Mouse (Mus musculus) T-helper 1 cell (primary cell): ENCODE data around the gene Nfkb1.

Experiments used
- in situ Hi-C: fragments of 300-600 bp; cut with MboI, MseI; formaldehyde crosslinking; loops from one replicate; pipeline ENCODE4 v1.15.1; 2025; ENCODE audit warnings: high pct_unique_total_duplicates

The Nfkb1 gene

GRCm38 (mm10) chr3:135591376-135591775 lies 100.0 kb downstream of the Nfkb1 start:
- in situ Hi-C loops: no loop called here

- in situ Hi-C loops: no loop called here
These were observed 100.9 kb downstream of the Nfkb1 start for GRCm38 (mm10) chr3:135590471-135590870.

DNA sequence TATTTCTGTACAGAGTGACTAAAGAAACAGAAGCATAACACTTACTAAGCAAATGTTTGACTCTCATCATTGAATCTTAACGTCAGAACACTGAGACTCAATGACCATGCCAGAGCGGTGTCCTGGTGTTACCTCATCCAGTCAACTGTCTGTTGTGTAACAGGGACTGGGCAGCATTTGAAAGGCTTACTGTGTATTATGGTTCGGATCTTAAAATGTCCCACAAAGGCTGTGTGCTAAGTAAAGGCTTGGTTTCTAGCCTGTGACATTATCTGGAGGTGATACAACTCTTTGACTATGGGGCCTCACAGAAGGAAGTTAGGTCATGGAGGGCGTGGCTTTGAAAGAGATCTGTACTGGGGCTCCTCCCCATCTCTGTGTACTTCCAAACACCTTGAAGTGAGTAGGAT lies 104.9 kb downstream of the Nfkb1 start:
- in situ Hi-C loops: no loop called here

DNA sequence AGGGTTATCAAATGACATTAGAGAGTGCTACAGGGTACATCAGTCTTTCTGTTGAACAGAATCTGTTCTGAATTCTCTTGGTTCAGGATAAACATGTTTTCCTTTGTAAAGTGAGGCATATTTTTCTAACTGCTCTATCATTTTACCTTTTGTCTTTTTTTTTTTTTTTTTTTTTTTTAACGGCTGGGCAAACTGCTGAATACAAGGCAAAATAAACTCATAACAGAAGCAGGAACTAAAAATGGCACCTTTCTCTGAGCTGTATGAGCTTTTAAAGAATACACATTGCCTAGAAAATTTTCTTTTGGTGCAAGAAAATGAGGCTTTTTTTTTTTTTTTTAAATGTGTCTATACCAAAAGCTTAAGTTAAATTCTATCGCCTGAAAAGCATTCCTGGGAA lies 105.3 kb downstream of the Nfkb1 start:
- in situ Hi-C loops: no loop called here

DNA sequence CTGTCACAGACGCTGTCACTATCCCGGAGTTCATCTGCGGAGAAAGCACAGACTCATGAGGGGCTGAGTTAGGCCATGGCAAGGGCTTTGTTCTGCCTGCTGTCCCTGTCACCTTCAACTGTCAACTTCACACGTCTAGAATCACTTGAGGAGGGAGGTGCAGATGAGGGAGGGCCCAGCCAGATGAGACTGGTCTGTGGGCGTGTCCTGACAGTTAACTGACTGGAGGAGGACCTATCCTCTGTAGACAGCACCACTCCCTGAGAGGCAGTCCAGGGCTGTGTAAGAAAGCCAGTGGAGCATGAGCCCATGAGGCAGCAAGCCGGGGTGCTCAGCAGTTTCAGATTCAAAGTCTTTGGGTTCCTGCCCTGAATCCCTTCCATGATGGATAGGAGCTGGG lies 105.9 kb downstream of the Nfkb1 start:
- in situ Hi-C loops: no loop called here

DNA sequence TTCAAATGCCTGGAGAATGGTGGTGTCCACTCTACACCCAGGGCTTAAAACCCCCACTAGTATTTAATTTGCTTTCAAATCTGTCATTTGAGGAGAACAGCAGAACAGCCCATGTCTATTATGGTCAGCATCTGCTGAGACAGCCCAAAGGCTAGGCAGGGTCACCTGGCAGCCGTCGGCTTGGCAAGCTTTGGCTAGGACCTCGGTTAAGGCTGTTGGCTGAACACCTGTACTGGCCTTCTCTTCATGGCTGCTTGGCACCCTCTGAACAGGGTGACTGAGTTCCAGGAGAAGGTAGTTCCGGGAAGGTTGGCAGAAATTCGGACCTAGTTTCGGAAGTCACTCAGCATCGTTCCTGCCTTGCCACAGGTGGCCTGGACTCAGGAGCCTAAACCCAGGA lies 109.1 kb downstream of the Nfkb1 start:
- in situ Hi-C loops: no loop called here

- in situ Hi-C loops: no loop called here
These were observed 109.7 kb downstream of the Nfkb1 start for GRCm38 (mm10) chr3:135581606-135582117.

DNA sequence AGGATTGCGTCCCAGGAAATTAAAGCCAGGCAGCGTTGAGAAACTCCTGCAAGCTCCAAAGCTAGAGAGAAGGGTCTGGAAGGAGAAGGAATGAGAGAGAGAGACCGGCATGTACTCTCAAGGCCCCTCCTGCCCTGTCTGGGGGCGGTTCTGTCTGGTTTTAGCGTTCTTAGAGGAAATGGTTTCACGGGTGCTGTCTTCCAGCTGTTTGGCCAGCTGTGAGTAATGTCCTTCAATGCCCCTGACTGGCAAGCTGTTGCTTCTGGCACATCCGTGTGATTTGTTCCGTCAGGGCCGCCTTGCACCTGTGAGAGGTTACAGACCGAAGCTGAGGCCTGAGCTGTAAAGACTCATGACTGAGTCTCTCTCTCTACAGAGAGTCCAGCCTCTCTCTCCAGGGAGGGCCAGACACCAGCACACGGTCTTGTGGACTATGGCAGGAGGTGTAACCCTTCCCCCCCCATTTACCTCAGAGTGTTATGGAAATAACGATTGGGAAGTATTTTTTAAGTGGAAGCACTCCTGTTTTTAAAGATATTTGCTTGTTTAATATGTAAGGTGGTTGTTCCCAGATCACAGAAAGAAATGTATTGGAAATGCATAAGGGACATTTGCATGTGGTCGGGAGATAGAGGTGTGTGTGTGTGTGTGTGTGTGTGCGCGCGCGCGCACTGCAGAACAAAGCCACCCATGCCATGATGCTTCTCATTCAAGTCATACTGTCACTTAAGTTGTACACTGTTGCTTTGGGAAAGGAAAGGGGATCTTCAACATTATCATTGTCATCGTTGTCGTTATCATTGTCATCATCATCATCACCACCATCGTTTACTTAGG lies 110.7 kb downstream of the Nfkb1 start:
- in situ Hi-C loops: no loop called here

DNA sequence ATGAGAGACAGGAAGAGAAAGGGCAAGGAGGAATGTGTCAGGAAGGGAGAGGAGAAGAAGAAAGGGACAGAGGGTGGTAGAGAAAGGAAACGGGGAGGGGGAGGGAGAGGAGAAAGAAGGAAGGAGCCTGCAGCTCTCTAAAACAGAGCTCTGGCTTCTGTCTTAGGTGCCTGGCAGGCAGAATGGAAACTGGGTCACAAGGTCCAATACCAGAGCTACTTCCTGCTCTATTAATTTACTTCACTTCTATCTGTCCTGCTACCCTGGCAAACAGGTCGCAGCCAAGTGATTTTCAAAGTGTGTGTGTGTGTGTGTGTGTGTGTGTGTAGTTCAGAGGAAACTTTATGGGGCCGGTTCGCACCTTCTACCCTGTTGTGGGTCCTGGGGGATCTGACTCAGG lies 112.2 kb downstream of the Nfkb1 start:
- in situ Hi-C loops: no loop called here

- in situ Hi-C loops: no loop called here
These were observed 112.7 kb downstream of the Nfkb1 start for GRCm38 (mm10) chr3:135578588-135579140.

GRCm38 (mm10) chr3:135575126-135575525 lies 116.2 kb downstream of the Nfkb1 start:
- in situ Hi-C loops: no loop called here

DNA sequence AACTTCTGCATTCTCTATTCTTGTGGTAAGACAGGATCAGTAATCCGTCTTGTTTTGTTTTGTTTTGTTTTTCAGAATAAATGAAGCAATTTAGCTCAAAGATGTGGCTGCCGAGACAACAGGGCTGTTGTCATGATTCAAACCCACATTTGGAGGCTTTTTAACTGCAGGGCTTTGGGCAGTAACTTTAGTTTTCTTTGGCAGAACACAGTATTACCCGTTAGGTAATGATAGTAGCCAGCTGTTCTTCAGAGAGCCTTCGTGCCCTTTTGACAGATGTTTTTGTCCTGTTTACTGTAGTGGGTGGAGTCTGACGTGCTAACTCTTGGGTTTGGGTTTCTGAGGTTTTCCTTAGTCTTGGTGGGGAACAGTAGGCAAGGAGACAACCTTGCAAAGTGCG lies 118.3 kb downstream of the Nfkb1 start:
- in situ Hi-C loops: loop anchor here (25.0 kb wide), 1 partner anchor 689 kb away; no protein-coding TSS in a partner anchor

DNA sequence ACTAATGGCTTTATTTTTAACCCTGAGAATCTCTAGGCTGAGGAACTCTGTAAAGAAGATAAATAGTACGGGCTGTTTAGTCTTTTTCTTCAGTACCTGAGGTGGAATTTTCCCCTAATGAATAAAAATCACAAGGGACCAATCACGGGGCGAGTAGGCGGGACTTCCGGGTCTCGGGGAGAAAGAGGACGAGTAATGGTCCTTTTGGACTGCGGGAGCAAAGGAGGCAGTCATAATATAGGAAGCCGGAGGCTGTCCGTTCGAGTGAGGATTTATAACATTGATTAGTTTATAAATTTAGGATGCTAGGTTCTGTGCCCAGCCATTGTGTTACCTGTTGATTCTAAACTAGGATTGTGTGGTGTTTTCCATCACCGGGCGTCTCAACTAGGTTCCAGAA lies 119.8 kb downstream of the Nfkb1 start:
- in situ Hi-C loops: loop anchor here (25.0 kb wide), 1 partner anchor 691 kb away; no protein-coding TSS in a partner anchor

GRCm38 (mm10) chr3:135568633-135569032 lies 122.7 kb downstream of the Nfkb1 start:
- in situ Hi-C loops: loop anchor here (25.0 kb wide), 1 partner anchor 694 kb away; no protein-coding TSS in a partner anchor

- in situ Hi-C loops: loop anchor here (25.0 kb wide), 1 partner anchor 694 kb away; no protein-coding TSS in a partner anchor
These were observed 123.5 kb downstream of the Nfkb1 start for GRCm38 (mm10) chr3:135567888-135568287.

DNA sequence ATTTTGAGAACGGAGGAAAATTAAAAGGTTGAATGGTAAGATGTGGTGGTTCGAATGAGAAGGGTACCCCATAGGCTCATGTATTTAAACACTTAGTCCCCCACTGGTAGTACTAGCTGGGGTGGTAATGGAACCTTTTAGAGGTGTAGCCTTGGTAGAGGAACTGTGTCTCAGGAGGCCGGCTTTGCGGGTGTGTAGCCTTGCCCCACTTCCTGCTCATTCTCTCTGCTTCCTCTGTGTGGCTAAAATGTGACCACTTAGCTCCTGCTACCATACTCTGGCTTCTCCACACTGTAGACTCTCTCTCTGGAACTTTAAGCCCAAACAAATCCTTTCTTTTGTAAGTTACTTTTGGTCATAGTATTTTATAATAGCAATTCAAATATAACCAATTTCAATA lies 126.0 kb downstream of the Nfkb1 start:
- in situ Hi-C loops: loop anchor here (25.0 kb wide), 1 partner anchor 697 kb away; no protein-coding TSS in a partner anchor

GRCm38 (mm10) chr3:135564706-135565105 lies 126.6 kb downstream of the Nfkb1 start:
- in situ Hi-C loops: loop anchor here (25.0 kb wide), 1 partner anchor 698 kb away; no protein-coding TSS in a partner anchor

GRCm38 (mm10) chr3:135563163-135563689 lies 128.1 kb downstream of the Nfkb1 start:
- in situ Hi-C loops: loop anchor here (25.0 kb wide), 1 partner anchor 699 kb away; no protein-coding TSS in a partner anchor

- in situ Hi-C loops: loop anchor here (25.0 kb wide), 1 partner anchor 700 kb away; no protein-coding TSS in a partner anchor
These were observed 129.3 kb downstream of the Nfkb1 start for GRCm38 (mm10) chr3:135562036-135562435.

GRCm38 (mm10) chr3:135556851-135557662 lies 134.3 kb downstream of the Nfkb1 start:
- in situ Hi-C loops: loop anchor here (25.0 kb wide), 1 partner anchor 705 kb away; no protein-coding TSS in a partner anchor

DNA sequence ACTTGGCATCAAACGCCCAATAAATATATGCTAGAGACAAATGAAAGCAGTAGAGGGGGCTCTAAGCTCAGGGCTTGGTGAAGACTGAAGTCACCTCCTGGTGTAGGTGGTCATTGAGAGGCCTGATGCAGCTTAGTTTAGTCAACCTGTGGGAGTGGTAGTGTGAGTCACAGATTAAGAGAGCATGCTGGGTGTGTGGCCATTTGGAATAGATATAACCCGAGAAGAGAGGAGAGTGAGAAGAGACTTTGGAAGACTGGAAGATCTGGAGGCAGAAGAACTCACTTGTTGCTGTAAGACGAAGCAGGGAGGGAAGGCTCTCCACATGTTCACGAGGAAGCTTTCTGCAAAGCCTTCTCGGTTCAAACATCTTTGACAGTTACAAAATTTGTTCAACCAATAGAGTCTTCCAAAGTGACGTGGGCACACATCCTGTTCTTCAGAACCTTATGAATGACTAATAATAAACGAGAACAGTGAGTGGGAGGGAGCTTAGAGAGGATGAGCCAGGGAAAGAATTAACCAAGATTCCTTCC lies 135.2 kb downstream of the Nfkb1 start:
- in situ Hi-C loops: loop anchor here (25.0 kb wide), 1 partner anchor 706 kb away; no protein-coding TSS in a partner anchor
